Mouse (Mus musculus): Measurements from ENCODE around the gene Rnft2. TPM values are rescaled to one million over a fixed set of nuclear protein-coding genes. Genes with fewer than 3 reads are reported as not detected.

Gene Rnft2
- total and polyA plus RNA-seq, 3 experiments: 0.42 to 0.71 TPM; not detected in 1

DNA sequence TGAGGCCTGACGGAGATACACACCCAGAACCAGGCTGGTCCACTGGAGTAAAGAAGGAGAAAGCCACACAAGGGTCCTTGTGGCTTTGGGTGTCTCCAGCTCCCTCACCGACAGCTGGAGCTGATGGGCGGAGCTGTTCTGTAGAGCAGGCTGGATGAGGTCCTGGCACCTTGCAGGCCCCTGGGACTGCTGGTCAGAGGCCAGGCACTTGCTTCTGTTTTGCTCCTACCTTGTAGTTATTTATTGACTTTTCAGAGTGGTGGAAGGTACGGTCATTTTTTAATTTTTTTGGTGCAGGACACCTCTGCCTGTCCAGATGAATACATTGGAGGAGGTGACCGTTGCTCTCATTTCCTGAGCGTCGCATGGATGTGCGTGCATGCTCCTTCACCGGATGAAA is 16.3 kb upstream of the Rnft2 start:
- no peak overlapping the region for H3K4me3 ChIP-seq (ENCODE audit: control insufficient read depth in 1 of 2, insufficient read depth in 1 of 2, low read depth in 2 of 2, low read length in 2 of 2)
- DNase-seq (ENCODE audit: low read depth, low spot score): no peak
- H3K27me3 ChIP-seq (ENCODE audit: control insufficient read depth in 1 of 2, insufficient read depth in 2 of 2, low read length in 2 of 2): no peaks in the 10 kb centered on the region
- H3K9ac ChIP-seq (ENCODE audit: control insufficient read depth, low read depth, low read length, poor library complexity, severe bottlenecking): no peak overlapping the region
- no peaks in the 10 kb centered on the region for H3K79me2 ChIP-seq (ENCODE audit: control insufficient read depth, insufficient read depth, low read length, poor library complexity)
- no peaks in the 10 kb centered on the region for H3K9me3 ChIP-seq (replicated peaks; ENCODE audit: insufficient read depth, low read length)
- no peak overlapping the region for H3K27ac ChIP-seq (ENCODE audit: control insufficient read depth, low read depth, low read length)
- no peak for TF ChIP-seq SMC3 (IDR thresholded peaks at IDR 0.05; ENCODE audit: low read depth, low read length)
- TF ChIP-seq ZKSCAN1 (IDR thresholded peaks at IDR 0.05; ENCODE audit: low read depth, low read length): no peak
- no peak for TF ChIP-seq UBTF (IDR thresholded peaks at IDR 0.05; ENCODE audit: borderline replicate concordance, insufficient read depth, low read depth, low read length)
- TF ChIP-seq GABPA (IDR thresholded peaks at IDR 0.05; ENCODE audit: low read depth, low read length): no peak
- H3K4me1 ChIP-seq (ENCODE audit: control insufficient read depth in 1 of 2, insufficient read depth in 2 of 2, low read length in 2 of 2): no peaks in the 10 kb centered on the region
- H3K36me3 ChIP-seq (ENCODE audit: control insufficient read depth in 1 of 2, insufficient read depth in 2 of 2, low read length in 2 of 2): no peaks in the 10 kb centered on the region; a peak in 1 of 4 replicates

DNA sequence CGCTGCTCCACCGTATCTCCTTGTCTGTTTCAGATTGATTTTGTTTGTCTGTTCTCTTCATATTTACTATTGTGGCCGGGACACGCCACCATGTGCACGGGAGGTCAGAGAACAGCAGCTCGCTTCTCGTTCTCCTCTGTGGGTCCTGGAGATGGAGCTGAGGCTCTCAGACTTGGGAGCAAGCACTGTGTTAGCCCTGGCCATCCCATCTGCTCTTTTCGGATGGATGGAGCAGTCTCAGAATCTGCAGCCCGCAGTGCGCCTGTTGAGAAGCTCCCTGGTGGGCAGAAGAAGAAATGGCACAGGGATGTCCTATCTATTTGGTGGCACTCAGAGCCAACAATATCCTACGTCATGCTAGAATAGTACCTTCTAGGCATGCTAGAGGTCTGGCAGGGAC is 15.7 kb upstream of the Rnft2 start:
- TF ChIP-seq MXI1 (IDR thresholded peaks at IDR 0.05; ENCODE audit: low read depth, low read length): no peak
- TF ChIP-seq POLR2AphosphoS2 (IDR thresholded peaks at IDR 0.05; ENCODE audit: low read length): no peak
- TF ChIP-seq HCFC1 (IDR thresholded peaks at IDR 0.05; ENCODE audit: low read depth, low read length): no peak
- no peak for TF ChIP-seq ZC3H11A (IDR thresholded peaks at IDR 0.05; ENCODE audit: low read depth, low read length)
- no peak for TF ChIP-seq ETS1 (IDR thresholded peaks at IDR 0.05; ENCODE audit: low read depth, low read length)
- no peak for TF ChIP-seq MYC (IDR thresholded peaks at IDR 0.05; ENCODE audit: low read depth, low read length)
- no peak for TF ChIP-seq MAX (IDR thresholded peaks at IDR 0.05; ENCODE audit: low read length)
- TF ChIP-seq POLR2AphosphoS5 (IDR thresholded peaks at IDR 0.05; ENCODE audit: borderline replicate concordance, low read depth, low read length): no peak
- TF ChIP-seq SMC3 (IDR thresholded peaks at IDR 0.05; ENCODE audit: low read depth, low read length): no peak
- no peak for TF ChIP-seq USF1 (IDR thresholded peaks at IDR 0.05; ENCODE audit: low read depth, low read length)
- TF ChIP-seq SIN3A (IDR thresholded peaks at IDR 0.05; ENCODE audit: low read length): no peak
- TF ChIP-seq NRF1 (IDR thresholded peaks at IDR 0.05; ENCODE audit: insufficient read depth, low read depth, low read length, poor library complexity, severe bottlenecking): no peak
- TF ChIP-seq MYB (IDR thresholded peaks at IDR 0.05; ENCODE audit: low read depth, low read length): no peak
- H3K27ac ChIP-seq (ENCODE audit: control insufficient read depth, low read depth, low read length): no peak overlapping the region
- H3K9me3 ChIP-seq (replicated peaks; ENCODE audit: insufficient read depth, low read length): no peaks in the 10 kb centered on the region
- no peaks in the 10 kb centered on the region for H3K4me1 ChIP-seq (ENCODE audit: control insufficient read depth in 1 of 2, insufficient read depth in 2 of 2, low read length in 2 of 2)
- no peaks in the 10 kb centered on the region for H3K27me3 ChIP-seq (ENCODE audit: control insufficient read depth in 1 of 2, insufficient read depth in 2 of 2, low read length in 2 of 2)
- no peak for DNase-seq (ENCODE audit: low read depth, low spot score)
- H3K4me3 ChIP-seq (ENCODE audit: control insufficient read depth in 1 of 2, insufficient read depth in 1 of 2, low read depth in 2 of 2, low read length in 2 of 2): no peak overlapping the region
- H3K79me2 ChIP-seq (ENCODE audit: control insufficient read depth, insufficient read depth, low read length, poor library complexity): no peaks in the 10 kb centered on the region
- H3K9ac ChIP-seq (ENCODE audit: control insufficient read depth, low read depth, low read length, poor library complexity, severe bottlenecking): no peak overlapping the region
- no peaks in the 10 kb centered on the region; a peak in 1 of 4 replicates for H3K36me3 ChIP-seq (ENCODE audit: control insufficient read depth in 1 of 2, insufficient read depth in 2 of 2, low read length in 2 of 2)
